Mouse (Mus musculus): ENCODE measurements at regions not wholly inside any gene's neighbourhood (a gene's known extent, or its start where the extent isn't known, plus 50 kb on each side); places are given as distances from the start of the nearest gene placed in this dataset.

GRCm38 (mm10) chr10:91240856-91241610 is 59.9 kb upstream of the Tmpo start:
- Histone ChIP-seq H3K4me2 (ENCODE audit: low read depth) (peak overlapping the region; percentile 74), H3K36me3 (ENCODE audit: control insufficient read depth, insufficient read depth) (no peaks in the 10 kb centered on the region), H3K4me3 (no peak overlapping the region), H3K79me2 (ENCODE audit: control insufficient read depth, insufficient read depth) (no peaks in the 10 kb centered on the region), H3K27me3 (ENCODE audit: control insufficient read depth, insufficient read depth, insufficient read length) (no peaks in the 10 kb centered on the region), H3ac (ENCODE audit: control insufficient read depth, insufficient read length) (no peak overlapping the region)
- TF ChIP-seq TCF12 (IDR thresholded peaks at IDR 0.05; ENCODE audit: insufficient read depth, poor library complexity, severe bottlenecking) (no peak), E2F4 (IDR thresholded peaks at IDR 0.05; ENCODE audit: insufficient read depth) (no peak), CEBPB (IDR thresholded peaks at IDR 0.05; ENCODE audit: insufficient read depth, poor library complexity, severe bottlenecking) (no peak), MYOG (IDR thresholded peaks at IDR 0.05; ENCODE audit: control insufficient read depth in 1 of 3, insufficient read depth in 1 of 3, insufficient read length in 2 of 3, low read depth in 2 of 3) (no peak), MYOD1 (IDR thresholded peaks at IDR 0.05; ENCODE audit: control insufficient read depth in 1 of 3, insufficient read length in 2 of 3, low read depth in 2 of 3) (no peak), REST (IDR thresholded peaks at IDR 0.05; ENCODE audit: insufficient read depth, insufficient read length) (no peak), POLR2A (IDR thresholded peaks at IDR 0.05; ENCODE audit: insufficient read length, low read depth) (no peak), USF1 (IDR thresholded peaks at IDR 0.05; ENCODE audit: low read depth) (no peak), SRF (IDR thresholded peaks at IDR 0.05; ENCODE audit: control insufficient read depth, insufficient read length, low read depth) (no peak), TCF3 (IDR thresholded peaks at IDR 0.05; ENCODE audit: insufficient read length, low read depth) (no peak), POLR2AphosphoS2 (IDR thresholded peaks at IDR 0.05; ENCODE audit: insufficient read length, low read depth) (no peak), MAX (IDR thresholded peaks at IDR 0.05; ENCODE audit: low read depth) (no peak)

DNA sequence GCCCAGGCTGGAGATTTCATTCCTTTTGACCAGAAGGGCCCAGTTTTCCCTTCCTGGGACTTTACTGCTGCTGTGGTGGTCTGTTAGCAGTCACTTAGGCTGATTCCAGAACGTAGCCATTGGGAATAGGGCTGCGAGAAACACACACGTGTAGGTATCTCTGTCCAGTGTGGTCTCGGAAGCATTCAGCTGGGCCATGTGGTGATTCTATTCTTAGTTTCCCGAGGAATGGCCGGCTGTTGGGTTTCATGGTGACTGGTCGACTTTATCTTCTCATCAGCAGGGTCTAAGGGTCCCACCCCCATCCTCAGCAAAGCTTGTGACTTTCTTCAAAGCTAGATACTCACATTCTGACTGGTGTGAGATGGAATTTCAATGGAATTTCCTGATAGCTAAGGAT is 59.2 kb upstream of the Tmpo start:
- TF ChIP-seq MYOG (IDR thresholded peaks at IDR 0.05; ENCODE audit: control insufficient read depth in 1 of 3, insufficient read depth in 1 of 3, insufficient read length in 2 of 3, low read depth in 2 of 3): peak in 1 of 3 experiments; percentile 80
- TF ChIP-seq E2F4 (IDR thresholded peaks at IDR 0.05; ENCODE audit: insufficient read depth): no peak
- no peak for TF ChIP-seq POLR2A (IDR thresholded peaks at IDR 0.05; ENCODE audit: insufficient read length, low read depth)
- TF ChIP-seq SRF (IDR thresholded peaks at IDR 0.05; ENCODE audit: control insufficient read depth, insufficient read length, low read depth): no peak
- TF ChIP-seq MAX (IDR thresholded peaks at IDR 0.05; ENCODE audit: low read depth): no peak
- TF ChIP-seq POLR2AphosphoS2 (IDR thresholded peaks at IDR 0.05; ENCODE audit: insufficient read length, low read depth): no peak
- TF ChIP-seq CEBPB (IDR thresholded peaks at IDR 0.05; ENCODE audit: insufficient read depth, poor library complexity, severe bottlenecking): no peak
- TF ChIP-seq MYOD1 (IDR thresholded peaks at IDR 0.05; ENCODE audit: control insufficient read depth in 1 of 3, insufficient read length in 2 of 3, low read depth in 2 of 3): peak in 1 of 3 experiments; percentile 59
- Histone ChIP-seq H3K27me3 (ENCODE audit: control insufficient read depth, insufficient read depth, insufficient read length) (no peaks in the 10 kb centered on the region), H3K79me2 (ENCODE audit: control insufficient read depth, insufficient read depth) (no peaks in the 10 kb centered on the region), H3ac (ENCODE audit: control insufficient read depth, insufficient read length) (no peak overlapping the region), H3K36me3 (ENCODE audit: control insufficient read depth, insufficient read depth) (no peaks in the 10 kb centered on the region), H3K4me3 (no peak overlapping the region), H3K4me2 (ENCODE audit: low read depth) (no peak overlapping the region)

GRCm38 (mm10) chr10:91236844-91237243 is 55.7 kb upstream of the Tmpo start:
- Histone ChIP-seq H3K79me2 (ENCODE audit: control insufficient read depth, insufficient read depth) (no peaks in the 10 kb centered on the region), H3K4me3 (no peak overlapping the region), H3K36me3 (ENCODE audit: control insufficient read depth, insufficient read depth) (no peaks in the 10 kb centered on the region), H3ac (ENCODE audit: control insufficient read depth, insufficient read length) (no peak overlapping the region), H3K4me2 (ENCODE audit: low read depth) (no peak overlapping the region), H3K27me3 (ENCODE audit: control insufficient read depth, insufficient read depth, insufficient read length) (no peaks in the 10 kb centered on the region)
- TF ChIP-seq MAX (IDR thresholded peaks at IDR 0.05; ENCODE audit: low read depth) (no peak), TCF3 (IDR thresholded peaks at IDR 0.05; ENCODE audit: insufficient read length, low read depth) (no peak), SRF (IDR thresholded peaks at IDR 0.05; ENCODE audit: control insufficient read depth, insufficient read length, low read depth) (no peak)

DNA sequence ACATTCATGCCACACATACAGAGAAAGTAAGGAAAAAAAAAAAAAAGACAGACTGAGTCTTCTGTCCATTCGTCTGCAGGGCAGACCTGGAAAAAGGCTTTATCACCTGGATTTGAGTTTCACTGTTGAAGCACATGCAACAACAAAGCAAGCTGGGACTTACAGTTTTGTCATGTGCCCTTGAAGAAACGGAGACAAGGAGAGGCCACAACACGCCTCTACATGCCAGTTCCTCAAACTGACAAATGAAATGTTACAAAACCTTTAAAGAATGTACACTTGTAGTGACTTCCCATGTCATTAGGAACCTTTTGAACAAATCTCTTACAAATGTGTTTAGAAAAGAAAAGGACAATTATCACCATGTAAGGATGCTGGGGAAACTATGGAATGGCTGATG is 53.6 kb upstream of the Tmpo start:
- no peak overlapping the region for H3ac ChIP-seq (ENCODE audit: control insufficient read depth, insufficient read length)
- TF ChIP-seq SRF (IDR thresholded peaks at IDR 0.05; ENCODE audit: control insufficient read depth, insufficient read length, low read depth) (no peak), POLR2A (IDR thresholded peaks at IDR 0.05; ENCODE audit: insufficient read length, low read depth) (no peak), MAX (IDR thresholded peaks at IDR 0.05; ENCODE audit: low read depth) (no peak)
- no peak overlapping the region for H3K4me3 ChIP-seq

More for the DNA sequence above, 53.6 kb upstream of the Tmpo start:
- Histone ChIP-seq H3K4me2 (ENCODE audit: low read depth) (no peak overlapping the region), H3K27me3 (ENCODE audit: control insufficient read depth, insufficient read depth, insufficient read length) (no peaks in the 10 kb centered on the region), H3K79me2 (ENCODE audit: control insufficient read depth, insufficient read depth) (no peaks in the 10 kb centered on the region), H3K36me3 (ENCODE audit: control insufficient read depth, insufficient read depth) (no peaks in the 10 kb centered on the region)

All from myocyte (in vitro differentiated cells).